Mouse (Mus musculus) left cerebral cortex, postnatal 10 days (tissue): ENCODE measurements at regions not wholly inside any gene's neighbourhood (a gene's known extent, or its start where the extent isn't known, plus 50 kb on each side); places are given as distances from the start of the nearest gene placed in this dataset.

Source experiments
- DNase-seq, 2 experiments: peaks; one replicate each; pipeline ENCODE4 v3.0.0; 2021 to 2022; ENCODE audit warnings: low spot score in 2 of 2, mixed read lengths in 1 of 2; ENCODE audit errors: extremely low spot score in 1 of 2
- intact Hi-C: fragments of 180-260 bp; cut with DNase I; formaldehyde crosslinking; loops from one replicate; pipeline ENCODE4 v1.15.1; 2025

- intact Hi-C loops, result no loop called here
- no peak for DNase-seq
These were observed 51.0 kb downstream of the Gm10234 start for GRCm38 (mm10) chr6:95372938-95373337.

GRCm38 (mm10) chr6:95374266-95374665, 52.4 kb downstream of the Gm10234 start:
- intact Hi-C loops, result no loop called here
- DNase-seq, result no peak

DNA sequence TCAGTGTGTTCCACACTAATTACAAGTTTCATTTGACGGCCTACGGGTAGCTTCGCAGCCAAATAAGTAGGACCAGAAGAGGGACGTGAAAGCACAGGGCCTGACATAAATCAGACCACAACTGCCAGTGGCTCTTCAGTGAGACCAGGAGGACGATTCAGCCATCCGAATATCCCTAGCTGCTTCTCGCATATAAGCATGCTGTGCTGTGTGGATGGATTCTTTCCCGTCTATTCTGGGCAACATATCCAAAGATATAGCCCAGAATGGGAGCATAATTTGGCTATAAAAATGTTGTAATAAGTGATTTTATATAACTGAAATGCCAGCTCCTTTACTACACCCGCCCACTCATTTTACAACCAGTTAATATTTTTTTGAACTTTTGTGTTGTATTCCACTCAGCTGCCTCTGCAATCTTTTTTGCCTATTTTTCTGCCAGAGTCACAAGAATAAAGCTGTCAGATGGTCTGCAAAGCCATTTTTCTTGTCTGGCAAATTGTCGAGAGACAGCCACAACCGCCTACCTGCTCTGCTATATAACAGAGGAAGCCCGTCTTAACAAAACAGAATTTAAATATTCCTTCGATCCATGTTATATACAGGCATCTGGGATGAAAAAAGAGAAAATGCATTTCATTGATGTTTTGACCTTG, 55.8 kb downstream of the Gm10234 start:
- intact Hi-C loops, result no loop called here
- DNase-seq, result peak in 1 of 2 experiments; percentile 18

- no peak for DNase-seq
- intact Hi-C loops, result no loop called here
These were observed 56.4 kb downstream of the Gm10234 start for GRCm38 (mm10) chr6:95378349-95378748.
